7 mouse cellular contexts compared by ENCODE assay signal in genomic region chr11:47390798-47391197, GRCm38 (mm10).
DNase-seq lines count a peak whose midpoint lies in the region.
"Not testable (repeated sequence)": the region's sequence is repeated elsewhere in the genome, so short reads cannot be mapped to it uniquely, and the experiment has no call there.

No protein-coding gene starts in this region.

- H3K4me1 ChIP-seq in brown adipose tissue, adult 24 weeks (ENCODE audit: control insufficient read depth, insufficient read depth, insufficient read length, low read length): not testable (repeated sequence)

- DNase-seq in adipocyte (ENCODE audit: low spot score): peak; percentile 65
- peak; percentile 25 for DNase-seq in adrenal gland, postnatal 10 days
- peak; percentile 31 for DNase-seq in adrenal gland, postnatal 14 days
- peak; percentile 87 for DNase-seq in heart, adult 11 months
- DNase-seq in heart, postnatal 25 days (ENCODE audit: low spot score): peak; percentile 10
- DNase-seq in skeletal muscle tissue, adult 2 months (ENCODE audit: low read depth, low spot score): peak; percentile 23

- not testable (repeated sequence) for H3K4me3 ChIP-seq in brown adipose tissue, adult 24 weeks (ENCODE audit: insufficient read depth, low read depth, low read length)

- peak overlapping the region; percentile 27; the same call in 1 of the 2 replicates for H3K27ac ChIP-seq in brown adipose tissue, adult 24 weeks (replicated peaks; ENCODE audit: low read depth, low read length)

- intact Hi-C loops in heart, postnatal 25 days (cut with DNase I): not testable (repeated sequence)

Comparison
In these comparisons a context has a peak if more than half of its experiments do, and no peak if none do; other contexts are left out.
1. DNase-seq: peak in every context shown above with its lines; median percentile 87 in heart, adult 11 months; 65 in adipocyte; 31 in adrenal gland, postnatal 14 days; 25 in adrenal gland, postnatal 10 days; 23 in skeletal muscle tissue, adult 2 months; 10 in heart, postnatal 25 days.